ENCODE assay signal across 19 mouse cellular contexts in genomic region chr10:70167625-70168024, GRCm38 (mm10). TPM values are rescaled to one million over a fixed set of nuclear protein-coding genes. Genes with fewer than 3 reads are reported as not detected.
"Had no signal": no experiment of that assay in that cellular context is flagged by ENCODE, and none has a peak within 500 bp of the region (broad histone marks: within the 10 kb centered on the region; RNA-seq: fewer than 3 reads in every experiment).

No protein-coding gene starts in this region.

- H3K27ac ChIP-seq: kidney, postnatal 0 days; left cerebral cortex, adult 2 months; limb, embryonic 10.5 days; liver, embryonic 15.5 days; lung, embryonic 15.5 days; macrophage; midbrain, embryonic 12.5 days; neural tube, embryonic 12.5 days; stomach, postnatal 0 days had no signal

- H3K27me3 ChIP-seq: liver, embryonic 15.5 days; lung, embryonic 15.5 days; megakaryocyte, embryonic 14.5 days; midbrain, embryonic 12.5 days; neural tube, embryonic 12.5 days had no signal

- H3K4me3 ChIP-seq: left cerebral cortex, adult 2 months; limb, embryonic 10.5 days; liver, embryonic 15.5 days; lung, embryonic 15.5 days; megakaryocyte, embryonic 14.5 days; midbrain, embryonic 12.5 days; neural tube, embryonic 12.5 days had no signal

- H3K4me2 ChIP-seq: liver, embryonic 11.5 days; liver, embryonic 15.5 days; lung, embryonic 15.5 days; midbrain, embryonic 12.5 days; neural tube, embryonic 12.5 days had no signal

- H3K9ac ChIP-seq: liver, embryonic 15.5 days; lung, embryonic 15.5 days; midbrain, embryonic 12.5 days; neural tube, embryonic 12.5 days had no signal

- ATAC-seq: intestine, embryonic 16.5 days had no signal

- H3K9me3 ChIP-seq: limb, embryonic 10.5 days; liver, embryonic 15.5 days; lung, embryonic 15.5 days; megakaryocyte, embryonic 14.5 days; midbrain, embryonic 12.5 days; neural tube, embryonic 12.5 days had no signal

- DNase-seq: kidney, adult 2 months; lung, postnatal 14 days; thymus, postnatal 25 days had no signal

RNA-seq across cellular contexts. Expression of gene Mrln, which starts 36.8 kb away (rescaled TPM):
- total RNA-seq: layer of hippocampus, postnatal 25 days; left cerebral cortex, adult 2 months; left cerebral cortex, postnatal 14 days; monocyte, adult 5-6 weeks had no signal
- polyA plus RNA-seq: large intestine, adult 2 months; lung, embryonic 15.5 days; macrophage had no signal
